Mouse (Mus musculus) left cerebral cortex, postnatal 4 days (tissue): ENCODE results near the gene Tle6. TPM values are rescaled to one million over a fixed set of nuclear protein-coding genes. Genes with fewer than 3 reads are reported as not detected.

Experiments
- DNase-seq: peaks from one replicate; pipeline ENCODE4 v3.0.0-alpha.2; 2022
- intact Hi-C: fragments of 180-260 bp; cut with DNase I; formaldehyde crosslinking; loops from one replicate; pipeline ENCODE4 v1.15.1; 2025
- total RNA-seq, 2 experiments: library from RNA; stranded (reverse); gene quantifications; 2 replicates each; pipeline ENCODE4 v1.2.3; 2021

Gene Tle6
- total RNA-seq, 2 experiments from 2014 or later, result 2.2 to 3.2 TPM

DNA sequence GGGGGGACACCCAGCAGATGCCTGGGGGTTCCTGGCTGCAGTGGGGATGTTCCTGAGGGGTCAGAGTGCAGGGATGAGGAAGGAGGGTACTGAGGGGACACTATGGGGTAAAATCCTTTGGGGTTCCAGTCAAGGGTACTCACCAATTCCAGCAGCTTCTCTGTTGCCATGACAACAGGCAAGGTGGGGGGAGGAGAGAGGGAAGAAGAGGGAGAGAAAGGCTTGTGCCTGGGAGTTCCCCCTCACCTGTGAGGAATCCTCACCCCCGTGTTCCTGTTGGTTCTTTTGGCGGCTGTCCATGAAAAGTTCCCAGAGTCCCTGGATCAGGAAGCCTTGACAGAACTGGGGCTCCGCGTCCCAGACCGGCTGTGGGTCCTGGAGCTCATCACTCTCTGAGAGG, 5.3 kb downstream of the Tle6 start:
- no peak for DNase-seq

DNA sequence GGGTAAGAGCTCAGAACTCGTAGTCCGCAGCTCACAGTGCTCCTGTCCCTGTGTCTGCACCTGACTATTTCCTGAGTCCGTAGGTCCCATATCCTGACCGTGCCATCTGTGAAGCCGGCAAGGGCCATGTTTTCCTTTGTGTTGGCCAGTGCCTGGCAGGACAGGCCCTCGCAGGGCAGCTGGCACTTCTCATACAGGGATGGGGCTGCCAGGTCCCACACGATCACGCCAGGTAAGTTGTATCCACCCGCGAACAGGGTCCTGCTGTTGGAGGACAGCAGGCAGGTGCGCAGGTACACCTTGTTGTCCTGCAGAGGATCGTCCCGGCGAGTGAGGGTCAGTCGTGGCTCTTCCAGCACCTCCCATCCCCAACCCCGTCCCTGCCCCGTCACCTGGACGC, 6.9 kb downstream of the Tle6 start:
- no peak for DNase-seq
- intact Hi-C loops, result no loop called here

More for the DNA sequence above, 5.3 kb downstream of the Tle6 start:
- intact Hi-C loops, result no loop called here

DNA sequence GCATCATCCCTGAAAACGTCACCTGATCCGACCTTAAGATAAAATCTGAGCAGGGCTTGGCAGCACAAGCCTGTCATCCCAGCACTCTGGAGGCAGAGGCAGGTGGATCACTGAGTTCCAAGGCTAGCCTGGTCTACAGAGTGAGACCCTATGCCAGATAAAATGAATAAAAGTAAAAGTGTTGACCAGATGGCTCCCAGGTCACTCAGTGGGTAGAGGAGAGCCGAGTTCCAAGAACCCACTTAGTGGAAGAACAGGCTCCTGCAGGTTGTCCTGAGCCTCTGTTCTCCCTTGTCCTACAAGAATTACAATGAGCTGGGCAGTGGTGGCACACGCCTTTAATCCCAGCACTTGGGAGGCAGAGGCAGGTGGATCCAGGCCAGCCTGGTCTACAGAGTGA, 7.7 kb downstream of the Tle6 start:
- intact Hi-C loops, result no loop called here

DNA sequence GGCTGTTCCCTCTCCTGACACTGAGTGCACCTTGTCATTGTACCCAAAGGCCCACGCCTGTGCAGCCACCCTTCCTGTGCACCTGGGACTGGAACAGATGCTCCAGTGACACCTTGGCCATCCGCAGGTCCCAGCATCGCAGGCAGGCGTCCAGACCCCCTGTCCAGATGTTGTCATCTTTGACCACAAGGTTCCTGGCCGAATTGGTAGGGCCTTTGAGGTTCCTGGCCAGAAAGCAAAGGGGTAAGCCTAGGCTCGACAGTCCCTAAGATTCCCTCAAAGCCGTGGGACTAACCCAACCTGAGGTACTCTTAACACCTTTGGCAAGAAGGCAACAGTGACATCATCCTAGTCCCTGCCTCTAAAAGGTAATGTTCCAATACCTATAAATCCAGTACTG, 8.2 kb downstream of the Tle6 start:
- intact Hi-C loops, result no loop called here
- no peak for DNase-seq

More for the DNA sequence above, 7.7 kb downstream of the Tle6 start:
- DNase-seq, result no peak

DNA sequence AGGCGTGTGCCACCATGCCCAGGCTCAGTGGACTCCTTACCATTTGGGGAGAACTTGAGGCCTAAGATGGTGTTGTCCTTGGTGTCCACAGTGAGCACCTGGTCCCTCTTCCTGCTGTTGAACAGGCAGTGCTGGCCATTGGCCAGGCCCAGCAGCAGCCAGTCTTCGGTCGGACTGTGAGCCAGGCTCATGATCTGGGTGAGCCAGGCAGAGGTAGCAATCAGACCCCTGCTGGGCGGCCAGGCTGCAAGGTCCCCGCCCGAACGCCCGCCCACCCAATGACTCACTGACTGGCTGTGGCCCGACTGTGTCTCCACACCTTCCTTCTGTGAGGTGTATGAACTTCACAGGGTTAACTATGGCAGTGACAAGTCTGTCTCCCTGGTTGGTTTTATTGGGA, 9.0 kb downstream of the Tle6 start:
- peak; percentile 51 for DNase-seq
- intact Hi-C loops, result no loop called here

DNA sequence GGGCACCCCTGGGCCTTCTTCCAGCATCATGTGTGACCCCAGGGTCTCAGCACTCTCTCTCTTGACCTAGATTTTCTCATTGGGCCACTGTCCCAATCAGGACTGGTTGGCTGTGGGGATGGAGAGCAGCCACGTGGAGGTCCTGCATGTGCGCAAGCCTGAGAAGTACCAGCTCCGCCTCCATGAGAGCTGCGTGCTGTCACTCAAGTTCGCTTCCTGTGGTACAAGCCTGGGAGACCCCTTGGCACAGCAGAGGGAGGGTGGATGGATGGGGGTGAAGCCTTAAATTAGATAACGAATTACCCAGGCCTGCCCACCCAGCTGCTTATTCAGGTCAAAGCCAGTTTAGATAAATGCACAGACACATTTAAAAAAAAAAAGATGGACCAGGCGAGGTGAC, 12.1 kb downstream of the Tle6 start:
- intact Hi-C loops, result no loop called here
- DNase-seq, result no peak

DNA sequence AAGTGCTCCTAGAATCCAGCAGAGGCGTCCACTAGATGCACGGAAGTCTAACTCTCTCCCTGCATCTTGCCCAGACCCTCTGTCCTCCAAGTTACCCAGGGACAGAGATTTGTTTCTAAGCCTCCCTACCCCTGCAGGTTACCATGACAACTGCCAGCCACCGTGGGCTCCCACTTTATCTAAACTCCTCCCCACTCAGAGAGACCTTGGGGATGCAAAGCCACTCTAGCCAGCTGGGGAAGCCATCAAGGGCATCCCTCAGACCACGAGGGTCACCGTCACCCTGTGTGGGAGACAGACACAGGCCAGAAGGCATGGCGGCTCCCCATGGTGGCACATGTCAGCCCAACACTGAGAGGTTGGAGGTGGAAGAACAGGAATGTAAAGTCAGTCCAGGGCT, 17.5 kb downstream of the Tle6 start:
- intact Hi-C loops, result no loop called here
- no peak for DNase-seq

DNA sequence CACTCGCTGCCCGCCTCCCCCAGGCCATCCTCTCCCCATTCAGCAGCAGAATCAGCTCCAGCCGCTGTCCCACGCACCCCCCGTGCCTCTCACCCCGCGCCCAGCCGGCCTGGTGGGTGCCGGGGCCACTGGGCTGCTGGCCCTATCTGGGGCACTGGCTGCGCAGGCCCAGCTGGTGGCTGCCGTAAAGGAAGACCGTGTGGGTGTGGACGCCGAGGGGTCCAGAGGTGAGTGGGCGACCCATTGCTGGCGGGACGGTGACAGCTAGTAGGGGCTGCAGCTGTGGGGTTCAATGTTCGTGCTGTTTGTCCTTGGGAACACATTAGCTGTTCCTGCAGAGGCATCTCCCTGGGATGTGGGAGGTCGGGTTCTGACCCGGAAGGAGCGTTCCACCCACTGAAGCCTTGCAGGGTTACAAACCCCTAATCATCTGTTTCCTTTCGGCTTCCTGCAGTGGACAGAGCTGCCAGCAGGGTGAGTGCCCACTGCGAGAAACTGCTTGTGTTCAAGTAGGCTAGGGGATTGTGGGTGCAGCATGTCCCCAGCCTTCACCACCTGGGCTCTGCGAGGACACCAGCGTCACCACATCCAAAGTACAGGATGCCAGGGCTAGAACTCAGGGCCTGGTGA, 20.3 kb downstream of the Tle6 start:
- intact Hi-C loops, result no loop called here
- DNase-seq, result no peak

DNA sequence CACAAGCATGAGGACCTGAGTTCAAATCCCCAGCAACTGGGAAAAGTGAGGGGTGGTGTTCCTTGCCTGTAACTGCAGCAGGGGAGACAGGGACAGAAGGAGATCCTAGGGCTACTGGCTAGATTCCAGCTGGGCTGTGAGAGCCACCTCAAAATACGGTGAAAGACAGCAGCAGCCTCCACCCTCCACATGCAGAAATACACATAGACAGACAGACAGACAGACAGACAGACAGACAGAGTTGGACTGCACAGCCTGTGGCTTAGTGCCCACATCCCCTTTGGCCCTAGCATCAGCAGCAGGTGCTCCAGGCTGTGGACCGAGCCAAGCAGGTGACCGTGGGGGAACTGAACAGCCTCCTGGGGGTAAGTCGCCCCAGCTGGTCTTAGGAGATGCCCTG, 20.9 kb downstream of the Tle6 start:
- intact Hi-C loops, result no loop called here
- DNase-seq, result no peak

DNA sequence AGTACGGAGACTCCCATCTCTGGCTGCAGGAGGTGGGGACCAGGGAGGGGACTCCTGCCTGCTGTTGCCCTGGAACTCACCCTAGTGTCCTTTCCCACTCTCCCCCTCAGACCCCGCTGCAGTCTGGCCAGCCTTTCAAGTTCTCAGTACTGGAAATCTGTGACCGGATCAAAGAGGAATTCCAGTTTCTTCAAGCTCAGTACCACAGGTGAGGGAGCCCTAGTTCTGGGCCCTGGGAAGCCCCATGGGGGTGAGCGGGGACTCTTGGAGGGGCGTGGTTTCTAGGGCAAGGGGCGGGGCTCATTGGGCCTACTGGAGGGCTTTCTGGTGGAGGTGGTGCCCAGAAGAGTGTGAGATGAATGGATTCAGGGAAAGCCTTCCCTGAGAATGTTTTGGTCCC, 25.2 kb downstream of the Tle6 start:
- DNase-seq, result no peak
- intact Hi-C loops, result no loop called here

DNA sequence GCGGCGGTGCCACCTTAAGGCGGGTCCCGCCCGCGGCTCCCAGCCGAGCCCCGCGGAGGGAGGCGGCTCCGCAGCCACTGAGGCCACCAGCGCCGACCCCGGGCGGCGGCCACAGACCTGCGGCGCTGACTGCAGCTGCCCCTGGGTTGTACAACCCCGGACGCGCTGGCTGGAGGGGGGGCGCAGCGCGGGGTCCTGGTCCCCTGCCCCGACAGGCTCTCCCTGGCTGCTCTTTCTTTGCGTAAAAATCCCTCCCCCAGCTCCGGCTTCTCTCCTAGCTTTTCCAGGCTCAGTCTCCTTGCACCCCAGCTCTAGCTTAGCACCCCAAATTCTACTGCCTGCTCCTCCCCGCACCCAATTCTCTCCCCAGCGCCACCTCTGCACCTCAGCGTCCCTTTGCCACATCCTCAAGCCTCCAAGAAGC, 25.7 kb downstream of the Tle6 start:
- peak; percentile 43 for DNase-seq
- intact Hi-C loops, result no loop called here

DNA sequence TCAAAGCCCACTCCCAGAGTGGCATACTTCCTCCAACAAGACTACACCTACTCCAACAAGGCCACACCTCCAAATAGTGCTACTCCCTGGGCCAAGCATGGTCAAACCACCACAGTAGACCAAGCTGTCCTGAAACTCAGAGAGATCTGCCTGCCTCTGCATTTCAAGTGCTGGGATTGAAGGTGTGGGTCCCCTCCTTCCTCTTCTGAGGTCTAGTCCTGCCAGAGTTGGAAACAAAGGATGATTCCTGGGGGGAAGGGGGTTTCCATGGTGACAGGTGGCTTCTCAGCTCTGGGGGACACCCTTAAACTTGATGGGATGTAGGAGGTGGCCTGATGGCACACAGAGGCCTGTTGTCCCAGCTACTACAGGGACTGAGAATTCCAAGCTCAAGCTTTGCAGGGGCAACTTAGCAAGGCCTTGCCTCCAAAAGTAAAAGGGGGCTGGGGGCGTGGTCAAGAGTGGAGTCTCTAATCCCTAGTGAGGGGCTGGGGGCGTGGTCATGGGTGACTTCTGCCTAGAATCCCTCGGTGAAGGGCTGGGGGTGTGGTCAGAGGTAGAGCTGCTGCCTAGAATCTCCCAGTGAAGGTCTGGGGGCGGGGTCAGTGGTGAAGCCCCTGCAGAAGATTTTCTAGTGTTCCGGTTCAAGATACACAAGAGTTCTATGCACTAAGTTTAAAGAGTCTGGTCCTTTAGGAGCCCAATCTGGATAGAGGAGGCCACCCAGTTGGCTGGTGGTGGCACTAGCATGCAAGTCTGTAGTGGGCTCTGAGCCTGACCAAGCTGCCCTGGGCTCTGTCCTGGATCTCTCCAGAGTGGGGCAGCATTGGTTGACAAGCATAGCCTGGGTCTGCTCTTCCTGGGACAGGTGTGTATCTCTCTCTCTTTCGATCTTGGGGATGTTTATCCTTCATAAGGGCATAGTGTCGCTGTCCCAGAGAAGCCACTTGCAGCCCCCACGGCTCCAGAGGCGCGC, 26.5 kb downstream of the Tle6 start, which contains the start of gene Tle2:
Gene Tle2 (plus strand): TSS at position 481 of the 976 bp plus-strand sequence.
- intact Hi-C loops, result no loop called here
- DNase-seq, result peak; percentile 37

DNA sequence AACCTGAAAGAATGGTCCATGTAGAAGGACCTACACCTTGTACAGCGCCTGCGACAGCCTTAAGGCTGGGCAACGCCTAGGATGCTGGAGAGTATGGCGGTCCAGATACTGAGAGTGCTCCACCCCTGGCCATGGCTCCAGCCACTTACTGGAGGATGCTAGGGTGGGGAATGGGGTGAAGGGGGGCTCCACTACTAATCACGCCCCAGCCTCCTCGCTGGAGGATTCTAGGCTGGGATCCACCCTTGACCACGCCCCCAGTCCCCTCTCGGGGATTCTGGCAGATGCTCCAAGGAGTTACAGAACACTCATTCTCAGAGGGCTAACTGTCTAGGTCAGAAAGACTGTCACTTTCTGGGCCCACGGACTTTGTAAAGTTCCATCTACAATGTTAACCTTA, 27.9 kb downstream of the Tle6 start:
- DNase-seq, result peak; percentile 59
- intact Hi-C loops, result no loop called here

DNA sequence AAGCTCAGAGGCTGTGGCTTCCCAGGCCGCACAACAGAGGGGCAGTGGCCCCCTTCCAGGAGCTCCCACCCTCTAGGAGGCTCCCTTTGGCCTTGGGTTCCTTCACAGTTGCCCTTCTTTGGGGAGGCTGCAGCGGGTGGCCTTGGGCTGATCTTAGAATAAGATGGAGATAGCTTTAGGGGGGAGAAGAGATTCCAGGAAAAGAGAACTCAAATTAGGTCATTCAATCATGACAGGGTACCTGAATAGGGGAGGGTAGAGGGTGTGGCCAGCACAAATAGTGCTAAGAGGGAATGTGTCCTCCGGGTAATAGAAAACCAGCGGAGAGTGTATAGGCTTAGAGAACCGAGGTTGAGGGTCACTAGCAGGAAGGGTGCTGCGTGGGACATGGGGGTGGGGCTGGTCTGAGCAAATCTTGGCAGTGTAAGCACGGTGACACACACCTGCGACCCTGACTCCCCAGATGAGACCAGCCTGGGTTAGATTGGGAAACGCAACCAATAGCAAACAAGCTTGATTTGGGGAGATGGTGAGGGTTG, 28.7 kb downstream of the Tle6 start:
- no peak for DNase-seq
- intact Hi-C loops, result no loop called here

DNA sequence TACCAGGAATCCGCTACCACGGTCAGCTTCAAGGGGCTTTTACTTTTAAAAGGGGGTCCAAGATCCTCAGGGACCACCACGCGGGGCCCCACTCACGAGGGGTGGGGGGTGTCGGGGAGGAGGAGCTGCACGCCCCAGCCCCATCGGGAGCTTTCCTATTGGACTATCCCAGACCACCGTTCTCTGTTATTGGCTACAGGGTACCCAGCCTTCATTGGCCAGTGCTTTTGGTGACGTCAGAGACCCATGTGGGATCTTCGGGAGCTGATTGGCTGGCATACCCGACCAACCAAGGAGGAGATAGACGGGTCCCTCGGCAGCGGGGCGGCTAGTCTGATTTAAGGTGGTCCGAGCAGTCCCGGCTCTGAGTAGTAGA, 29.4 kb downstream of the Tle6 start:
- intact Hi-C loops, result no loop called here
- peak; percentile 99 for DNase-seq

DNA sequence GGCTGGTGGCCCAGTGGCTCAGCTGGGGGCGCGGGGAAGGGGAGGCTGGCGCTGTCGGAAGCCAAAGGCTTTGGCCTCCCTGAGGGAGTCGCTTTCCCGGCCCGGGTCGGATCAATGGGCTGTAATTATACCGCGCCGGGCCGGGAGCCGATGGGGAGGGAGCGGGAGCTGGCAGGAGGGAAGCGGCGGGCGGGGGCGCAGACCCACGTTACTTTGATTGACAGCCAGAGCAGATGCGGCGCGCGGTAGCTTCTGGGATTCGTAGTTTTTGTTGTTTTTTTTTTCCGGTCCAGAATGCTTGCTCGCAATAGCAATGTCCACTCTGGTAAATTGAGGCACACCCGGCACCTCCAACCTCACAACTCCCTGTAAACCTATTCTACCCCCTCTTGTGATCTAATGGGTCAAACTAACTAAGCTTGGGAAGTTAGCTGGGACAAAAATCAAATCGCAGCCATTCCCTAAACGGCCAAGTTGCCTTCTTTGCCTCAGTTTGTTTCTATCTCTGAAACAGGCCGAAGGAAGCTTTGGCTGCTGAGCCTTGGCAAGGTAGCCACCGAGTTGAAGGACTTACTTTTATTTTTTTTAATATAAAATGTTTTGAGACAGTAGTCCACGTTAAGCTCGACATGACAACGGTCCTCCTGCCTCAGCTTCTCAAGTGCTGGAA, 29.9 kb downstream of the Tle6 start:
- intact Hi-C loops, result no loop called here
- DNase-seq, result peak; percentile 98

DNA sequence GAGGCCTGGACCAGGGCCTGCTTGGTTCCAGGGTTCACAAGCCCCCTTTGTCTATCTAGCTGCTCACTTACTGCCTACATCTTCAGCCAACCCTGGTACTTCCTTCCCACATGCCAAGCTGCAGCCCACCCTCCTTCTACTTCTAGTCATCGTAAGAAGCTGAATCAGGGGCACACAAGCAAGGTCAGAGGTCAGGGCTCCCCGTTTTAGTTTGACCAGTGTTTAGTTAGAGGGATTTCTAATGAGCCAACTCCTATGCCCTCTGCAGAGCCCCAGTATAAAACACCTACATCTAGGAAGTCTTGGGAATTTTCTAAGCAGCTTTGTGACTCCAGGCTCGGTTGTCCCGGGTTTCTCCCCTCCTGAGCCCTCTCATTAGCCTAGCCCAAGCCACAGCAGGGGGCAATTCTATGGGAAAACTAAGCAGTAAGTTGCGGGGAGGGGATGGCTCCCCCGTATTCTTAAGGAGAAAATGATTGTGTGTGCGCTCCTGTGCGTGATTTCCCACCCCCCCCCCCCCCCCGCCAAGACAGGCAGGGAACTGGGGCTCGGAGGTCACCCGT, 30.6 kb downstream of the Tle6 start:
- DNase-seq, result no peak
- intact Hi-C loops, result no loop called here

DNA sequence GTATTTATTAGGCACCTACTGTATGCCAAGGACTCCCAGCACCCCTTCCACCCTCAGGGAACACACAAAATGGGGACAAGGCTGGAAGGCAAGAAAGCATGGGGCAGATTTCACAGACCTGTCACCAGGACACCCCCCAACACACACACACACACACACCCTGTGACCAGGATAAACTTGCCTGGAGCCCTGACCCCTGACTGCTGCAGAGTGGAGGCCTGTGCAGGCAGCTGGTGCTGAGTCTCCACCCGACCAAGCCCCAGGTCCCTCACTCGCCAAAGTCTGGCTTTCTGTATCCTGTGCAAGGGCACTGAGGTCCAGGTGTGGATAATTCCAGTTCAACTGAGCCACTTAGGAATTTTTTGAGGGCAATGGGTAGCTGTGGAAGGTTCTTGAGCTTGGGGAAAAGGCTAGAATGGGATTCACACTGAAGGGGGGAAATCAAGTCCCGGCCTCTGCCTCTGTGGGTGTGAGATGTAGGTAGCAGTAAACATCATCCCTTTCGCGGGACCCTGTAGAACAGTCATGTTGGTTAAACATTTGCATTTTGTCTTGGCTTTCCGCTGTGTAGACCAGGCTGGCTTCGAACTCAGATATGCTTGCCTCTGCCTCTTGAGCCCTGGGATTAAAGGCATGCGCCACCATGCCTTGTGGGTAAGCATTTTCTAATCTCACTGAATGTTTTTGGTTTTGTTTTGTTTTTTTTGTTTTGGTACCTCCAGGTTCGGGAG, 31.2 kb downstream of the Tle6 start:
- intact Hi-C loops, result no loop called here

DNA sequence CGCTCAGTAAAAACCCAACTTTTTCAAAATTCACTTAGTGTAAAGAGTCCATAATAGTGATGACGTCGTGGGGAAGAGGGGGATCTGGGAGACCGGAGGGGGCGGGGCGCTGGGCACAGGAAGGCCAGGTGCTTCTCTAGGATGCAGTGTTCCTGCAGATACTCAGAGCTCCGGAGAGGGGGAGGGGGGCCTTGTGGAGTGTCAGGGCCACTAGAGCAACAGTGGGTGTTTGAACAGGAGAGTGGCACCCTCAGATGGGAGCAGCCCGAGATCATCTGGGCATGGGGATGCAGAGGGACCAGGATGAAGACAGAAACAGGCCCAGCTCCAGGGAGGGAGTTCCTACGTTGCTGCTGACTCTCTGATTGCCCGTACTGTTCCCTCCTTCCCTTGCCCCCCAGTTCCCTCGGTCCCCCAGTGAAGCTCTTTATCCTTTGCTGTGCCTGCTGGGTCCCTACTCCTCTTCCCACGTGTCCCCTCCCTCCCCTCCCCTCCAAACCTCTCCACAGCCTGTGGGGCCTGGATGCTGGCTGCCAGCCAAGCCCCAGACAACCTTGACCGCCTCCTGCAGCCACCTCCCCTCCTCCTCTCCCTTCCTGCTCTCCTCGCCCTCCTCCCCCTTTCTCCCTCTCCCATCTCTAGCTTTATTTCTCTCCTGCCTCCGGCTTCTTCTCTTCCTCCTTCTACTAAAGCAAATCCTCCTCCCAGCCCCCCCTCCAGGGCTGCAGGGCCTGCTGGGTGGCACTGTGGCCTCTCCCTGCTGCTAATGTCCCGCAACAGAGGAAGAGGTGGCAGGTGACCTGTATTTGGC, 32.3 kb downstream of the Tle6 start:
- peak; percentile 81 for DNase-seq
- intact Hi-C loops, result no loop called here

More for the DNA sequence above, 31.2 kb downstream of the Tle6 start:
- no peak for DNase-seq
